Mouse (Mus musculus) bone marrow, adult 2 months (tissue): Measurements from ENCODE around the gene Ndufb6. TPM values are rescaled to one million over a fixed set of nuclear protein-coding genes. Genes with fewer than 3 reads are reported as not detected.

Experiments used
- H3K27ac ChIP-seq: fragments of 200-500 bp; 2 replicates; pipeline ENCODE4 v1.5.1; 2012; ENCODE audit warnings: low read depth, mild to moderate bottlenecking, control low read depth, inconsistent platforms, low read length; ENCODE audit not compliant: control insufficient read depth, poor library complexity, insufficient read depth
- H3K4me1 ChIP-seq: fragments of 200-500 bp; 2 replicates; pipeline ENCODE4 v1.6.1; 2011; ENCODE audit warnings: low read length; ENCODE audit not compliant: control insufficient read depth, insufficient read depth
- H3K4me3 ChIP-seq: fragments of 200-500 bp; replicated peaks from 2 replicates; pipeline ENCODE3; 2011; ENCODE audit warnings: mild to moderate bottlenecking, low read depth, low read length, control low read depth; ENCODE audit not compliant: control insufficient read depth
- CTCF ChIP-seq: fragments of 200-500 bp; IDR thresholded peaks from 2 replicates; pipeline ENCODE4 v1.5.1; 2011; ENCODE audit warnings: low read length, control low read depth; ENCODE audit not compliant: control insufficient read depth, insufficient read depth
- POLR2A ChIP-seq: fragments of 200-500 bp; IDR thresholded peaks from 2 replicates; pipeline ENCODE4 v1.6.1; 2011; ENCODE audit warnings: low read depth, mild to moderate bottlenecking, control low read depth, low read length, borderline replicate concordance; ENCODE audit not compliant: control insufficient read depth
- WGBS: fragments of 180-500 bp; shearing (Covaris S2); methylation state at CpG from one replicate; pipeline ENCODE4 v1.1.7; 2018; 5-methylcytosine and 5-hydroxymethylcytosine counted together
- polyA plus RNA-seq: library from polyadenylated mRNA; stranded (reverse); fragments of >200 nt; gene quantifications from 2 replicates; pipeline ENCODE4 v1.2.4, GENCODE M21; 2011; ENCODE audit warnings: low replicate concordance; ENCODE audit not compliant: missing spikeins, insufficient read depth, insufficient read length

Gene Ndufb6
- 30.4 and 44.1 TPM in 2 replicates for polyA plus RNA-seq

- Histone ChIP-seq H3K27ac (peak within 1 kb of the TSS; percentile 88), H3K4me1 (no peaks in the 10 kb centered on the region; the same call in 1 of the 2 replicates), H3K4me3 (peak within 1 kb of the TSS; percentile 82)
- TF ChIP-seq POLR2A, result peak; percentile 74; the same call in 1 of the 2 replicates
- TF ChIP-seq CTCF, result no peak
- WGBS, result under 1% methylated on average over 36 of the region's 36 CpGs
Measured at GRCm38 (mm10) chr4:40279276-40279900, at the start of gene Ndufb6. TSS of gene Ndufb6 (minus strand) at chr4:40279421.

- Histone ChIP-seq H3K4me3 (no peak overlapping the region), H3K27ac (no peak overlapping the region), H3K4me1 (no peaks in the 10 kb centered on the region; the same call in 1 of the 2 replicates)
- TF ChIP-seq POLR2A, result no peak
- TF ChIP-seq CTCF, result no peak
- 8% methylated on average over 3 of the region's 3 CpGs for WGBS
Measured at GRCm38 (mm10) chr4:40327161-40327560, 47.9 kb upstream of the Ndufb6 start.

- Histone ChIP-seq H3K27ac (no peak overlapping the region), H3K4me1 (no peaks in the 10 kb centered on the region; the same call in 1 of the 2 replicates), H3K4me3 (no peak overlapping the region)
- 34% methylated on average over 7 of the region's 7 CpGs for WGBS
- TF ChIP-seq POLR2A (no peak), CTCF (no peak)
Measured at GRCm38 (mm10) chr4:40324620-40325019, 45.4 kb upstream of the Ndufb6 start.

GRCm38 (mm10) chr4:40317404-40317803, 38.2 kb upstream of the Ndufb6 start:
- WGBS, result 81% methylated on average over 3 of the region's 3 CpGs
- Histone ChIP-seq H3K27ac (no peak overlapping the region), H3K4me1 (peaks cover 3% of the 10 kb centered on the region), H3K4me3 (no peak overlapping the region)
- TF ChIP-seq POLR2A (no peak), CTCF (no peak)

GRCm38 (mm10) chr4:40313026-40313425, 33.8 kb upstream of the Ndufb6 start:
- TF ChIP-seq CTCF (no peak), POLR2A (no peak)
- H3K4me1 ChIP-seq, result peaks cover 3% of the 10 kb centered on the region
- H3K27ac ChIP-seq, result no peak overlapping the region
- WGBS, result 37% methylated on average over 6 of the region's 6 CpGs
- no peak overlapping the region for H3K4me3 ChIP-seq

- TF ChIP-seq POLR2A (no peak), CTCF (no peak)
- Histone ChIP-seq H3K4me1 (peaks cover 3% of the 10 kb centered on the region), H3K4me3 (no peak overlapping the region), H3K27ac (no peak overlapping the region)
- WGBS, result 66% methylated on average over 1 of the region's 1 CpGs
Measured at GRCm38 (mm10) chr4:40312213-40312612, 33.0 kb upstream of the Ndufb6 start.

GRCm38 (mm10) chr4:40310796-40311383, 31.7 kb upstream of the Ndufb6 start:
- H3K4me3 ChIP-seq, result no peak overlapping the region
- WGBS, result 76% methylated on average over 11 of the region's 11 CpGs
- no peak for TF ChIP-seq POLR2A
- TF ChIP-seq CTCF, result no peak
- no peak overlapping the region for H3K27ac ChIP-seq
- peaks cover 3% of the 10 kb centered on the region for H3K4me1 ChIP-seq

GRCm38 (mm10) chr4:40309682-40310081, 30.5 kb upstream of the Ndufb6 start:
- Histone ChIP-seq H3K4me1 (peaks cover 3% of the 10 kb centered on the region), H3K4me3 (no peak overlapping the region), H3K27ac (no peak overlapping the region)
- TF ChIP-seq POLR2A (no peak), CTCF (no peak)

- H3K4me1 ChIP-seq, result peaks cover 2% of the 10 kb centered on the region
- no peak overlapping the region for H3K27ac ChIP-seq
- no peak overlapping the region for H3K4me3 ChIP-seq
- no peak for TF ChIP-seq CTCF
- TF ChIP-seq POLR2A, result no peak
- WGBS, result 38% methylated on average over 10 of the region's 10 CpGs
Measured at GRCm38 (mm10) chr4:40302445-40303125, 23.4 kb upstream of the Ndufb6 start.
